Mouse (Mus musculus): ENCODE data around the gene Gm42742. TPM values are rescaled to one million over a fixed set of nuclear protein-coding genes. Genes with fewer than 3 reads are reported as not detected.

Gm42742 gene
- total RNA-seq, 2 experiments from 2014 or later: 18.0 to 19.8 TPM

DNA sequence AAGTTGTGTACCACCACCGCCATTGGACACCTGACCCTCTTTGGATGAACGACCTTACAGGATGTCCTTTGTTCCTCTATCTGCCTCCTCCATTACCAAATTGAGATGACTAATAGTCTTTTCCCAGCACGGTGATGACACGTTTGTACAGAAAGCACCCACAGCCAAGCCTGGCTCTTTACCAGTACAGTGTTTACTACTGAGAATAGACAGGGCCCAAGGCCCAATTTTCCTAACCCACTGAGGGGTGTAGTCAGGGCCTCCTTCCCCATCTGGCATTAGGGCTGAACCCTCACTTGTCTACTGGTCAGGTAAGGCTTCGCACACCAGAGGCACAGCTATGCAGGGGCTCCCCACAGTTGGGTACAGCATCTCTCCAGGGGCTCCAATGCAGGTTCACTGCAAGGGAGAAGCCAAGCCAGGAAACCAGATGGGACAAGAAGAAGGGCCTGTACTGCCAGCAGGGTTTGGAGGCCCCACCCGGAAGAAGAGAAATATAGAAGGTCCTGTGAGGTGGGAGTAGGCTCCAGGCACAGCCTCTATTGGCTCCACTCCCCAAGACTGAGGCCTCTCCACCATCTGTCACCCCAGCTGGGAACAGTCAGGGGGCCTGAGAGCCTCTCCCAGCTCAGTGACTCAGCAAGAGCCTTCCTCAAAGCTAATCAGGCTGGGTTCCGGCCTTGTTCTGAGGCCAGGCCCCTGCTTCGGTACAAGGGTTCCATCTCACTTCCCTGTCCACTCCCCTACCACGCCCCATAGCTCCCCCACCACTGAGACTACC is 12.5 kb downstream of the Gm42742 start:
- intact Hi-C loops (cut with DNase I): no loop called here
- DNase-seq: peak; percentile 80 to 83

DNA sequence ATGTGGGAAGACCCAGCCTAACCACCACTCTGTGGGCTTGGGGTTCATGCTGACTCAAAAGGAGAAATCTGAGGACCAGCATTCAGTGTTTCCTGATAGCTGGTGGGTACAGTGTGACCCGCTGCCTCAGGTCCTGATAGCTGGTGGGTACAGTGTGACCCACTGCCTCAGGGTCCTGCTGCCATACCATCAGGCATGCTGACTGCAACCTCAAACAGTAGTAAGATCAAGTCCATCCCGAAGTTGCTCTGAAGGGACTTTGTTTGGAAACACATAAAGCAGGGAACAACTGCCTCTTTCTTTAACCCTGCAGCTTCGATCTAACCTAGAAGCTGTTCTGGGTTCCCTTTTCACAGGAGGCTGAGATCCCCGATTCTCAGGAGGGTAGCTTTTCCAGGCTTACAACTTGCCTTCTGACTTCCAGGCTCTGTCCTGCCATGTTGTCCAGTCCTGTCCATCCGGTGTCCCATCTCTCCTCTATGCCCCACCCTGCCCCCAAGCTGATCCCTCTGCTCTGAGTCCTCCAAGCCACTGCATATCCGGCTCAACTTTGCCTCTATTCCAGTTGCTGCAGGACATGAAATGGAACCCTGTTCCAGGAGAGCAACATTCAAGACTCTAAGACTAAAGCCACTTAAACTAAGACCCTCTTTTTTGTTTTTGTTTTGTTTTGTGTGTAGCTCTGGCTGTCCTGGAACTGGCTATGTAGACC is 13.4 kb downstream of the Gm42742 start:
- DNase-seq: no peak
- intact Hi-C loops (cut with DNase I): no loop called here

DNA sequence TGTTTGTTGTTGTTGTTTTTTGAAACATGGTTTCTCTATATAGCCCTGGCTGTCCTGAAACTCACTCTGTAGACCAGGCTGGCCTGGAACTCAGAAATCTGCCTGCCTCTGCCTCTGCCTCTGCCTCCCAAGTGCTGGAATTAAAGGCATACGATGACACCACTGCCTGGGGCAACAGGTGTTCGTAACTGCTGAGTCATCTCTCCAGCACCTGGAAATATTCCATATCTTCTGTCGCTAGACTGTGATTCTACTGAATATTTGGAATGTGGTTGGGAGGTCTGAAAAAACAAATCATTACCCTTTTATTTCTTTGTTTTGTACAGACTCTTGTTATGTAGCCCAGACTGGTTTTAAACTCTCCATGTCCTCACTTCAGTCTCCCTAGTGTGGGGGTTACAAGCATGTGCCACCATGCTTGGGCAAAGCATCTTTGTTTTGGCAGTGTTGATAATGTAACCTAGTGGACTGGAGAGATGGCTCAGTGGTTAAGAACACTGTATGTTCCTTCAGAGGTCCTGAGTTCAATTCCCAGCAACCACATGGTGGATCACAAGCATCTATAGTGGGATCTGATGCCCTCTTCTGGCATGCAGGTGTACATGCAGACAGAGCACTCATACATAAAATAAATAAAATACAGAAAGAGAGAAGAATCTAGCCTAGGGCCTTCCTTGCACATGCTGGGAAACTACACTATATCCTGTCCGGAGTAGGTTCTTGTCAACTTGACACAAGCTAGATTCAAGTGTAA is 16.6 kb downstream of the Gm42742 start:
- DNase-seq: no peak
- intact Hi-C loops (cut with DNase I): no loop called here

DNA sequence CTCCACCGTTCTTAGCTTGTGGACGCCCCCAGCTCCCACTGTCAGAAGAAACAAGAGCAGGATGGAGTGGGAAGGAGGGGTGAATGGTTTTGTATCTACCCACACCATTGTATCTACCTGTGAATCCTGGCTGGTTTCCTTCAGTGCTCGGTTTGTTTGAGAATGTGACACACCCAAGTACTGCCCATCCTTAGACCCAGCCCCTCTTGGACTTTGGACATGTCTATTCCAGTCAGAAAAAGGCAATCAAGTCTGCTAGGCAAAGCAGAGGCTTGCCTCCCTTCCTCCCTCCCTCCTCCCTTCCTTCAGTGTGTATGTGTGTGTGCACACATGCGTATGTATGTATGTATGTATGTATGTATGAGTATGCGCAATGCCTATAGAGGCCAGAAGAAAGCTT is 17.3 kb downstream of the Gm42742 start:
- DNase-seq: no peak
- intact Hi-C loops (cut with DNase I): no loop called here

DNA sequence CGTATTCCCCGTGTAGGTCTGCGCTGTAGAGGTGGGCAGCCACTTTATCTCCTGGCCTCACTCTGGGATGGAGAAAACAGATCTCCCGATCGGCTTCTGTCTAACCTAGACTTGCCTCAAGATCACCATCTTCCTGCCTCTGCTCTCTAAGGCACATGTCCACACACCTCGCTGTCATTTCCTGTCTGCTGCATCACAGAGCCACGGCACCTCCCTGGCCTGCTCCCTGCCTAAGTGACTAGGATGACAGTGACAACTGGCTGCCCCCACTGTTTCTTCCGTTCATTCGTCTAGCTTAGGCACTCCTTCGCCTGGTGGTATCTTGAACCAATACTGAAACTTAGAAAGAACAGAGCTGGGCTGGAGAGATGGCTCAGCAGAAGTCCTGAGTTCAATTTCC is 21.3 kb downstream of the Gm42742 start:
- intact Hi-C loops (cut with DNase I): no loop called here
- DNase-seq: no peak

DNA sequence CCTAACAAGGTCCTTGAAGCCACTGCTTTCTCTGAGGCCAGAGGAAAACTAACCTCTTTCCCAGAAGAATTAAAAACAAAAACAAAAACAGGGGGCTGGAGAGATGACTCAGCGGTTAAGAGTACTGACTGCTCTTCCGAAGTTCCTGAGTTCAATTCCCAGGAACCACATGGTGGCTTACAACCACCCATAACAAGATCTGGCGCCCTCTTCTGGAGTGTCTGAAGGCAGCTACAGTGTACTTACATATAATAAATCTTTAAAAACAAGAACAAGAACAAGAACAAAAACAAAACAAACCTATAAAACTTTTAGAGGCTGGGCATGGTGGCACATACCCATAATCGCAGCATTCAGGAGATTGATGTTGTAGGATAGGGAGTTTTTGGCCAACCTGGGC is 24.4 kb downstream of the Gm42742 start:
- no peak for DNase-seq
- intact Hi-C loops (cut with DNase I): no loop called here

DNA sequence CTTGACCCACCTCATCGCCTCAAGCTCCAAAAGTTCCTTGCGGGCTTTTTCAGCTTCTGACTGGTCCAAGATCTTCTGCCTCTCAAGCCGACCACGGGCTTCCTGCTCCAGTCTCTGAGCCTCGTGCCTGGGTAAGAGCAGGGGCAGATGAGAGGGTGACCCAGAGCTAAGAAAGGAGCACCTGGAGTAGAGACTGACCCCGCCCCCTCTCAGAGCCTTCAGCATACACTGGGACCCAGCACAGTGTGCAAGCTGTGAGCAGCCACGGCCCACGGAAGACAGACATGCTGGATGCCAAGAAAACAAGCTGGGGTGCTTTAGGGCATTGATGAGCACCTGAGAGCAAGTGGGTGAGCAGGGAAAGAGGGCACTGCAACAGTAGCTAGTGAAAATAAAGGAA is 32.1 kb downstream of the Gm42742 start:
- no peak for DNase-seq
- intact Hi-C loops (cut with DNase I): no loop called here

DNA sequence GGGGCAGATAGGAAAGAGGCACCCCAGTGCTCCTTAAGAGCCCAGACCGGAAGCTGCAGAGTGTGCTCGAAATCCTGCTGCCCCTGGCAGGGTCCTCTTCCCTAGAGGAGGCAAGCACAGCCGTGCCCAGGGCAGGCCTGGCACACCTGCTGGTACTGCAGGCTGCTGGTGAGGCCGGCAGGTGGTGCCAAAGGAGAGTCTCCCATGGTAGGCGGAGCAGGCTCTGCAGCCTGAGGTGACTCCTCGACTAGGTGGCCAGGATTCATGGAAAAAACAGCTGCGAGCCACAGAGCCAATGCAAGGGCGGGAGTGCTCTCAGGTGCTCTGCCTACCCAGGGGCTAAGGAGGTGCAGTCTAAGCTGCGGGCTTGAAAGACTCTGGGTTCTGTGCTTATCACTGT is 34.6 kb downstream of the Gm42742 start:
- DNase-seq: peak; percentile 36 to 62
- intact Hi-C loops (cut with DNase I): loop anchor here (2.0 kb wide), 1 partner anchor 118 kb away; no protein-coding TSS in a partner anchor

DNA sequence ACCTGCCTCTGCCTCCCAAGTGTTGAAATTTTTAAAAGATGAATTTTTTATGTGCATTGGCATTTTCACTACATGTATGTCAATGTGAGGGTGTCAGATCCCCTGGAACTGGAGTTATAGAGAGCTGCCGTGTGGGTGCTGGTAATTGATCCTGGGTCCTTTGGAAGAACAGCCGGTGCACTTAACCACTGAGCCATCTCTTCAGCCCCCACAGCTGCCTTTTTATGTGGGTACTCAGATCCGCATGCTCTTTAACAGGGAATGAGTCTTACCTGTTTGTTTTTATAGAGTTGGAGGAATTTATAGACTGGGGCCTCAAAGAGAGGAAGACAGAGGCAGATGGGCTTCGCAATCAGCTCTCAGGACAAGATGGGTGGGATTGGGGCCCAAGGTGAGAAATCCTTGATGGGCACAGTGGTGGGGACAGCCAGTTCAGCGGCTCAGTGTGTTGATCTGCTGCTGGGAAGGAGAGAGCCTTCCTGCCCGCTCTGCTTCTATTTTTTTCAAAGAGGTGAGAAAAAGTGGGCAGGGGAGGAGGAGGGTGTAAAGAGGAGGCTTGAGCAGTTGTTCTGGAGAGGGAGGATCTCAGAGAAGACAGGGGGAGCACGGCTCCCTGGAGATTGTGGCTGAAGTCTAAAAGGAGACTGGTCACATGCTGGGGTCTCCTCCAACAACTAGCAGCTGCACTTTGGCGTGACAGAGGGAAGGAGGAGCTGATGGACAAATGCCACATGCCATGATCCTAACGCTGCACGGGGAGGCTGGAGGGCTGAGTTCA is 36.0 kb downstream of the Gm42742 start:
- intact Hi-C loops (cut with DNase I): no loop called here

DNA sequence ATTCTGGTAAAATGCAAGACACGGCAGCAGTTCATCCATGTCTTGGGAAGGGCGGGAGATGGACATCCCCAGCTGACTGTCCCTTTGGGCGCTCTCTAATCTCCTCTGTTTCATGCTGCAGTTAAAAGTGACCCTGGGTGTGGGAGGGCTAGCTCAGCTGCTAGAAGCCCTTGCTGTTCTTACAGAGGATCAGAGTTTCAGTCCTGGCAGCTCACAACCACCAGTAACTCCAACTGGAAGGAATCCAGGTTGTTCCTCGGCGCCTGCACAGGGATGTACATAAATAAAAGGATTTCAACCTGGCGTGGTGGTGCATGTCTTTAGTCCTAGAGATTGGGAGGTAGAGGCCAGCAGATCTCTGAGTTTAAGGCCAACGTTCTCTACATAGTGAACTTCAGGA is 37.8 kb downstream of the Gm42742 start:
- intact Hi-C loops (cut with DNase I): no loop called here
- no peak for DNase-seq

More for the DNA sequence above, 36.0 kb downstream of the Gm42742 start:
- DNase-seq: peak in 1 of 2 experiments; percentile 44

DNA sequence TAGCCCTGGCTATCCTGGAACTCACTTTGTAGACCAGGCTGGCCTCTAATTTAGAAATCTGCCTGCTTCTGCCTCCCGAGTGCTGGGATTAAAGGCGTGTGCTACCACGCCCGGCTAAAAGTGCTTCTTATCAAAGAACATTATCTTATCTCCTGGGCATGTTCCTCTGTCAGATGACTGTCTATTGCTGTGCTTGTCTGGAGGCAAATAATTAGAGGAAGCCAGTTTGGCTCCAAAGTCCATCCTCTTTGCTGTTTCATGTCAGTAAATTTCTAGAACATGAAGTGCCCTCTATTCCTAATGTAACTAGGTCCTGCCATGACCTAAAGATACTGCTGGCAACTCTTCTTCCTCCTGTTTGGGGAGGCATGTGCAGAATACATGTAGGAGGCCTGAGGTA is 38.8 kb downstream of the Gm42742 start:
- intact Hi-C loops (cut with DNase I): no loop called here
- no peak for DNase-seq

DNA sequence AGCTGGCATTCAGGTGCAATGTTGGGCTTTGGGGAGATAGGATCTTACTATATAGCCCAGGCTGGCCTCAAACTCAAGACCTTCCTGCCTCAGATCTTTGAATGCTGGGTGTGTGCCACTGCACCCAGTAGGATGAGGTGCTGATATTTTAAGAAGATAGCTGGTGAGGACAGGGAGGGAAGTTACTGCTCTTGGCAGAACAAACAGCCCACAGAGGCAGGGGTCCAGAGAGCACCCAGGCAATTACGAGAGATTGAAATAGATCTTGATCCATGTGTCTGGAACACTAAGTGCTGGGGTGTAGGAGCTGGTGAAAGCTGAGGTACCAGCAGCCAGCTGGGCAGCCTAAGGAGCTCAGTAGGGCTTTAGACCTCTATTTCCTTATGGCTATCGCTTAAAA is 39.3 kb downstream of the Gm42742 start:
- DNase-seq: no peak
- intact Hi-C loops (cut with DNase I): no loop called here

DNA sequence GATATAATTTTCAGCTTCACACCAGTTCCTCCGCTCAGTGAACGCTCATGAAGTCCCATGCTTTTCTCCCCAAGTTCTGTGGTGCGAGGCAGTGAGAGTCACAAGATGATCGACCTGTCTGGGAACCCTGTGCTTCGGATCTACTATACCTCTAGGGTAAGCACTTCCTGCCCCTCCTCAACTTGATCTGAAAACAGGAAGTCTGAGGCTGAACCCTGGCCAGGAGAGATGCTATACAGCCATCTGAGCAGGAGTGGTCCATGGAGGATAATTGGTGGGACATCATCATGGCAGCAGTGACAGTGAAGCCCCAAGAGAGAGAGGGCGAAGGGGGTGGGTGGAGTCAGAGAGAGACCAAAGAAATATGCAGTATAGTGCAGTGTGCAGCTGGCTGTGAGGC is 42.1 kb downstream of the Gm42742 start:
- DNase-seq: no peak
- intact Hi-C loops (cut with DNase I): no loop called here

DNA sequence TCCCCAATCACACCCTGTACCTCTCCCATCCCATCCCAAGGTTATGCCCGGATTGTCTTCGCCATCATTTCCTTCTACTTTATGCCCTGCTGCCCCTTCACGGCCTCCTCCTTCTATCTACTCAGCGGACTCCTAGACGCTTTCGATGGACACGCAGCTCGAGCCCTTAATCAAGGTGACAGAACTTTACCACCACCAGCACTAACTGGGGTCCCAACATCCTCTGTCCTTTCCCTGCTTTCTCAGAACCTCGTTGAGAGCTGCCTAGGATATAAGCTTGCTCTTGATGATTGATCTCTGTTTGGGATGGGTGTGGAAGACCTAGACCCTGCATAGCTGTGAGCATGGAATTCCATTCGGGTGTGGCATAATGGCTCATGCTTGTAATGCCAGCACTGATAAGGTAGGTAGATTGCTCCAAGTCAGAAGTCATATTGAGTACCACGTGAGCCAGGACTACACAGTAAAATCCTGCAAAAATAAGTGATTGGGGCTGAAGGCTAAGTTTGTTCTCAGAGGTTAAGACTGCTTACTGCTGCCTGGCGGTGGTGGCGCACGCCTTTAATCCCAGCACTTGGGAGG is 43.9 kb downstream of the Gm42742 start:
- DNase-seq: no peak
- intact Hi-C loops (cut with DNase I): loop anchor here (2.0 kb wide), 2 partner anchors 26 to 38 kb away; partner anchors contain the start of genes Mvp and Sez6l2

DNA sequence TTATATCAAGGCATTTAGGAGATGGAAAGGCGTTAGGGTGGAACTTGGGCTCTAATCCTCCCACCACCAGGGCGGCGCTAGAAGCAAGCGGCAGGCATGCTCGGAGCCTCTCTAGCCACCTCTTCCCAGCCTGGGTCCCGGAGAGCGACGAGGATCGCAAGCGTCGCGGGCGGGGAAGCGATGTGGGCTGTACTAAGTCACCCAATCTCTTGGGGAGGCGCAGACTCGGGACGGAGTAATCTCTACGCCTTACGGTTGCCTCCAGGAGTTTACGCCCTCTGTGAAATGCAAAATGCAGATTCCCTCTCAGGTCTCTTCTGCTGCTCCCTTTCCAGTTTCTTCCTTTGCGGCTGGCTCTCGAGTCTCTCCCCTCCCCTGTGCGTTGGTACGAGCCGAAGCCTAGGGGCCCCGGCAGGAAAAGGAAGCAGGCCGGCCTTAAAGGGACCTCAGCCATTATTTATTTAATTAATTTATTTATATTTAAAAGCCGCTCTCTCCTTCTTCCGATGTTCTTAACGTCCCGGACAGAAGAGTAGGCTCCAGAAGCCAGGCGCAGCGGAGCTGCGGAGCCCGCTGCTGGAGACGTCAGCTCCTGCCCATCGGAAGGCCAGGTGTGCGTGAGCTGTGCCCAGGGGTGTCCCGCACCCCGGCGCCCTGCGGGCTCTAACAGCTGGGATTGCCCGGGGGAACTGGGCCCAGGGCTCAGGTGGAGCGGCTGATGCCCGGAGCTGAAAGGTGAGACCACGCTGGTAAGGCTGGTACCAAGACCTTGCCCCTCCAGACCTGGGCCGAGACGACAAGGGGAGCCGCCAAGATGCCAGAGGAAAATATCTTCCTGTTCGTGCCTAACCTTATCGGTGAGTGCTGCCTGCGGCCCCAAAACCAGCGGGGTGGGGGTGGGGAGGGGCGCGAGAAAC is 44.7 kb downstream of the Gm42742 start, which contains the start of gene Cdiptos:
Gene Cdiptos (minus strand): TSS at position 149 of the 917 bp plus-strand sequence.
- intact Hi-C loops (cut with DNase I): loop anchor here (2.0 kb wide), 2 partner anchors 25 to 39 kb away; partner anchors contain the start of genes Mvp and Sez6l2
- DNase-seq: peak; percentile 97 to 98

DNA sequence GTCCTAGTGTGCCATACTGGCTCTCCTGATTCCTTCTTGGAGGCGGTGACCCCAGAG is 45.2 kb downstream of the Gm42742 start, which contains the start of gene Cdipt:
Gene Cdipt (plus strand): TSS at position 22 of the 57 bp plus-strand sequence.
- intact Hi-C loops (cut with DNase I): no loop called here
- DNase-seq: no peak

DNA sequence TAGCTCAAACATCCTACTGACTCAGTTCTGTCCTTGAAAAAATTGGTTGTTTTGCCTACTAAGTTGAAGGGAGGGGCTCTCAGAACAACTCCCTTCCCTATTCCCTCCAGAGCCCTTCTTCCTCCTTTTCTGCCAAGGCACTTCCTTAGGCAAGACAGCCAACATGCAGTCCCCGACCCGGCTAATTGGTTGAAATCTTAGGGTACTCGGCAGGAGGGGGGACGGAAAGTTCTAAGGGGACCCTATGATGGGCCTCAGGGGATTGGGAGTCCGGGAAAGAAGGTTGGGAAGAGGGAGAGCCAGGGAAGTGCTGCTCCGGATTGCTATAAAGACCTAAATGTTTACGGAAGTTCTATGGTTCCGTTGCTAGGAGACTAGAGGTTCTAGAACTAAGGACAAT is 45.4 kb downstream of the Gm42742 start:
- DNase-seq: peak; percentile 44 to 45
- intact Hi-C loops (cut with DNase I): no loop called here

DNA sequence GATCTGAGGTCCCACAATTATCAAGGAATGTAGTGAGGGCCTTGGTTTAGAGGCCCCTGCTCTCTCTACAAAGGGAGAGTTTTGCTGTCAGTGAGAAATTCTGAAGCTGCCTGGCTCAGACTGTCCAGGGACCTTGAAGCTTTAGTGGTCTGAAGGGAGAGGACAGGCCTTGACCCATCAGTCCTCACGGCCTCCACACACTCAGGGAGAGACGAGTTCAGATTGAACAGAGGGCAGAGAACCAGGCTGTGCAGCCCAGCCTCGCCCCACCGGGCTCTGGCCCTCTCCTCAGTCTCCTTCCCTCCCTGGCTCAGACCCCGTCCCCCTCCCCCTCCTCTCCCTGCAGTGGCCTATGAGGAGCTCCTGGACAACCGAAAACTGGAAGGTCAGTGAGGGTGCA is 53.5 kb downstream of the Gm42742 start:
- no peak for DNase-seq

DNA sequence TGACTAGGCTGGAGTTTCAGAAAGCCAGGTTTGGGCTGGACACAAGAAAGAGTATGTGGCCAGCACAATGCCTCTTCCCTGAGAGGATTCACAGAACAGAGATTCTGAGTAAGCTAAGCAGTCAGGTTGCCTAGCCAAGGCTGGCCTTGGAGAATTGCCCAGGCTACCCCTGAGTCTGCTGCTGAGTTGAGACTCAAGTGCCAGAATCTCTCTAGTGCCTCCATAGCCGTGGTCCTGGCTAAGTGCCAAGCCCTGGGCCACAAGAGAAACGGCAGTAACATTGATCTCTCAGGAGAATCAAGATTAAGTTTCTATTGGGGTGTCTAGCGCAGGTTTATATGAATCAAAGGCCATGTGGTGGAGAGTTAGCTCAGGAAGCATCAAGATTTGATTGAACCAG is 55.3 kb downstream of the Gm42742 start:
- no peak for DNase-seq
- intact Hi-C loops (cut with DNase I): no loop called here

More for the DNA sequence above, 53.5 kb downstream of the Gm42742 start:
- intact Hi-C loops (cut with DNase I): no loop called here
